In genomic region chr7:80372667-80373066, GRCm38 (mm10) we compare ENCODE assay signal across 22 mouse cellular contexts. TPM values are rescaled to one million over a fixed set of nuclear protein-coding genes. Genes with fewer than 3 reads are reported as not detected.
DNase-seq lines count a peak whose midpoint lies in the region; ATAC-seq and TF ChIP-seq lines count a peak whose summit lies in the region.
"Had no signal": no experiment of that assay in that cellular context is flagged by ENCODE, and none has a peak within 500 bp of the region (broad histone marks: within the 10 kb centered on the region; RNA-seq: fewer than 3 reads in every experiment).

No protein-coding gene starts in this region.

- H3K4me2 ChIP-seq in forebrain, postnatal 0 days (ENCODE audit: low read depth): no peak overlapping the region
- H3K4me2 ChIP-seq: forebrain, embryonic 13.5 days; heart, embryonic 11.5 days; hindbrain, embryonic 12.5 days; hindbrain, embryonic 15.5 days had no signal

- TF ChIP-seq RAD21 in MEL (IDR thresholded peaks at IDR 0.05; ENCODE audit: low read depth, low read length): no peak

- peaks cover 0 to 34% of the 10 kb centered on the region in 2 experiments; a peak in 2 of 4 replicates for H3K36me3 ChIP-seq in MEL (ENCODE audit: control insufficient read depth in 1 of 2, insufficient read depth in 2 of 2, low read length in 2 of 2)
- H3K36me3 ChIP-seq in forebrain, postnatal 0 days (ENCODE audit: insufficient read depth): peaks cover 10% of the 10 kb centered on the region
- H3K36me3 ChIP-seq: hindbrain, embryonic 15.5 days had no signal

- ATAC-seq in forebrain, postnatal 0 days: no peak
- ATAC-seq: activated CD4-positive, CD25-positive, alpha-beta regulatory T cell, adult 4 months; CD4-positive, CD25-positive, alpha-beta regulatory T cell, adult 4 months; forebrain, embryonic 13.5 days; forebrain, embryonic 16.5 days had no signal

- H3K27me3 ChIP-seq in MEL (ENCODE audit: control insufficient read depth in 1 of 2, insufficient read depth in 2 of 2, low read length in 2 of 2): no peaks in the 10 kb centered on the region
- H3K27me3 ChIP-seq in forebrain, postnatal 0 days (ENCODE audit: insufficient read depth, low read length): no peaks in the 10 kb centered on the region
- H3K27me3 ChIP-seq: forebrain, embryonic 13.5 days; hindbrain, embryonic 12.5 days; hindbrain, embryonic 15.5 days had no signal

- no peaks in the 10 kb centered on the region for H3K9me3 ChIP-seq in MEL (replicated peaks; ENCODE audit: insufficient read depth, low read length)
- H3K9me3 ChIP-seq in forebrain, postnatal 0 days (ENCODE audit: low read length): no peaks in the 10 kb centered on the region
- H3K9me3 ChIP-seq: forebrain, embryonic 10.5 days; forebrain, embryonic 13.5 days; hindbrain, embryonic 12.5 days; hindbrain, embryonic 15.5 days had no signal

- no peak overlapping the region for H3K9ac ChIP-seq in MEL (ENCODE audit: control insufficient read depth, low read depth, low read length, poor library complexity, severe bottlenecking)
- no peak overlapping the region for H3K9ac ChIP-seq in forebrain, postnatal 0 days
- H3K9ac ChIP-seq: forebrain, embryonic 13.5 days; hindbrain, embryonic 12.5 days; hindbrain, embryonic 15.5 days had no signal

- TF ChIP-seq POLR2A in MEL (IDR thresholded peaks at IDR 0.05; ENCODE audit: control insufficient read depth in 1 of 2, insufficient read depth in 1 of 2, low read depth in 1 of 2, low read length in 2 of 2, poor library complexity in 1 of 2): no peak

- H3K27ac ChIP-seq in MEL (ENCODE audit: control insufficient read depth, low read depth, low read length): peak overlapping the region; percentile 92
- no peak overlapping the region for H3K27ac ChIP-seq in forebrain, postnatal 0 days (ENCODE audit: low read depth, low read length)
- H3K27ac ChIP-seq: forebrain, embryonic 10.5 days; forebrain, embryonic 13.5 days; gastrocnemius, adult 2 months; hindbrain, embryonic 12.5 days; hindbrain, embryonic 15.5 days had no signal

- peak; percentile 2 for DNase-seq in adrenal gland, postnatal 14 days
- no peak for DNase-seq in adrenal gland, postnatal 4 days (ENCODE audit: low spot score in 2 of 2)
- peak; percentile 50 for DNase-seq in thymus, postnatal 14 days
- DNase-seq in thymus, postnatal 10 days (ENCODE audit: low spot score in 2 of 2): no peak
- DNase-seq in MEL (ENCODE audit: low read depth, low spot score): no peak
- no peak for DNase-seq in forebrain, postnatal 0 days
- DNase-seq: adrenal gland, adult 8-10 months; adrenal gland, postnatal 36 days; cerebellum, adult 11 months; cerebellum, adult 2 months; cerebellum, postnatal 14 days; gastrocnemius, adult 2 months; gastrocnemius, postnatal 14 days; heart, adult 11 months had no signal

- no peak overlapping the region for H3K4me3 ChIP-seq in MEL (ENCODE audit: control insufficient read depth in 1 of 2, insufficient read depth in 1 of 2, low read depth in 2 of 2, low read length in 2 of 2)
- H3K4me3 ChIP-seq in forebrain, postnatal 0 days (ENCODE audit: low read depth, low read length): no peak overlapping the region
- H3K4me3 ChIP-seq: forebrain, embryonic 10.5 days; forebrain, embryonic 13.5 days; gastrocnemius, adult 2 months; hindbrain, embryonic 12.5 days; hindbrain, embryonic 15.5 days had no signal

- WGBS in forebrain, postnatal 0 days: 73% methylated on average over 2 of the region's 2 CpGs

- no peak for TF ChIP-seq CTCF in MEL (IDR thresholded peaks at IDR 0.05 in 2 of 3, conservative IDR thresholded peaks at IDR 0.05 in 1 of 3; ENCODE audit: control insufficient read depth in 1 of 3, insufficient read depth in 1 of 3, low read depth in 2 of 3, low read length in 3 of 3, poor library complexity in 1 of 3, severe bottlenecking in 1 of 3)
- no peak for TF ChIP-seq CTCF in forebrain, postnatal 0 days (IDR thresholded peaks at IDR 0.05; ENCODE audit: low read depth)

- H3K4me1 ChIP-seq in MEL (ENCODE audit: control insufficient read depth in 1 of 2, insufficient read depth in 2 of 2, low read length in 2 of 2): peaks cover 8 to 52% of the 10 kb centered on the region in 2 experiments
- H3K4me1 ChIP-seq in forebrain, postnatal 0 days (ENCODE audit: insufficient read depth): no peaks in the 10 kb centered on the region

- TF ChIP-seq EP300 in MEL (IDR thresholded peaks at IDR 0.05; ENCODE audit: low read depth in 1 of 2, low read length in 2 of 2): no peak

- H3K79me2 ChIP-seq in MEL (ENCODE audit: control insufficient read depth, insufficient read depth, low read length, poor library complexity): peaks cover 3% of the 10 kb centered on the region; the same call in 1 of the 2 replicates

TF ChIP-seq in MEL, 35 proteins besides CTCF, POLR2A, EP300 and RAD21:
- TF ChIP-seq NELFE (IDR thresholded peaks at IDR 0.05; ENCODE audit: low read depth, low read length): no peak
- no peak for TF ChIP-seq MAZ (IDR thresholded peaks at IDR 0.05; ENCODE audit: low read depth, low read length)
- no peak for TF ChIP-seq TBP (IDR thresholded peaks at IDR 0.05; ENCODE audit: low read depth, low read length)
- TF ChIP-seq JUND (IDR thresholded peaks at IDR 0.05; ENCODE audit: low read depth, low read length): 0 out of 2 replicates have a peak, but pooled peaks have one; percentile 51
- no peak for TF ChIP-seq GABPA (IDR thresholded peaks at IDR 0.05; ENCODE audit: low read depth, low read length)
- TF ChIP-seq BHLHE40 (IDR thresholded peaks at IDR 0.05; ENCODE audit: borderline replicate concordance, low read depth, low read length): no peak
- TF ChIP-seq MXI1 (IDR thresholded peaks at IDR 0.05; ENCODE audit: low read depth, low read length): no peak

RNA-seq across cellular contexts. Expression of gene Man2a2, which starts 1.5 kb away (rescaled TPM):
- 61.4 and 82.8 TPM in 2 replicates for total RNA-seq in adrenal gland, postnatal 14 days (2021)
- 100 to 1,000 TPM; 106 to 111 TPM for total RNA-seq in adrenal gland, postnatal 4 days (2021)
- 17.4 and 19.2 TPM in 2 replicates for total RNA-seq in MEL (2012; rRNA removed)
- 10 to 100 TPM in 1 of 2 experiments, not detected in 1; 38.6 TPM for polyA plus RNA-seq in MEL (2012; ENCODE audit: insufficient read depth in 1 of 2, insufficient read length in 2 of 2, low read depth in 1 of 2, low replicate concordance in 2 of 2, missing spikeins in 1 of 2)
- total RNA-seq in forebrain, postnatal 0 days (2014; rRNA removed): 49.4 and 54.8 TPM in 2 replicates
- polyA plus RNA-seq in forebrain, postnatal 0 days (2015; fragmentation: Nextera tagmentation; extraction: Ambion mirVana): 6.5 and 12.0 TPM in 2 replicates

RNA-seq across cellular contexts. Expression of gene Fes, which starts 15.1 kb away (rescaled TPM):
- 12.8 and 13.0 TPM in 2 replicates for total RNA-seq in adrenal gland, postnatal 14 days (2021)
- 10 to 100 TPM; 19.3 to 21.1 TPM for total RNA-seq in adrenal gland, postnatal 4 days (2021)
- total RNA-seq in MEL (2012; rRNA removed): 1.3 and 2.7 TPM in 2 replicates
- polyA plus RNA-seq in MEL (2012; ENCODE audit: insufficient read depth in 1 of 2, insufficient read length in 2 of 2, low read depth in 1 of 2, low replicate concordance in 2 of 2, missing spikeins in 1 of 2): 1 to 10 TPM in 1 of 2 experiments, not detected in 1; 6.6 TPM
- total RNA-seq in forebrain, postnatal 0 days (2014; rRNA removed): 4.5 and 6.4 TPM in 2 replicates
- 2.5 and 2.8 TPM in 2 replicates for polyA plus RNA-seq in forebrain, postnatal 0 days (2015; fragmentation: Nextera tagmentation; extraction: Ambion mirVana)

RNA-seq across cellular contexts. Expression of gene Hddc3, which starts 29.8 kb away (rescaled TPM):
- 35.1 and 44.2 TPM in 2 replicates for total RNA-seq in adrenal gland, postnatal 14 days (2021)
- total RNA-seq in adrenal gland, postnatal 4 days (2021): 10 to 100 TPM; 41.8 to 42.4 TPM
- total RNA-seq in MEL (2012; rRNA removed): 47.6 and 58.1 TPM in 2 replicates
- polyA plus RNA-seq in MEL (2012; ENCODE audit: insufficient read depth in 1 of 2, insufficient read length in 2 of 2, low read depth in 1 of 2, low replicate concordance in 2 of 2, missing spikeins in 1 of 2): 10 to 100 TPM in 1 of 2 experiments, not detected in 1; 47.1 TPM
- 33.2 and 44.4 TPM in 2 replicates for total RNA-seq in forebrain, postnatal 0 days (2014; rRNA removed)
- polyA plus RNA-seq in forebrain, postnatal 0 days (2015; fragmentation: Nextera tagmentation; extraction: Ambion mirVana): 14.6 and 16.7 TPM in 2 replicates

RNA-seq across cellular contexts. Expression of gene Unc45a, which starts 31.9 kb away (rescaled TPM):
- total RNA-seq in adrenal gland, postnatal 14 days (2021): 52.5 and 59.0 TPM in 2 replicates
- total RNA-seq in adrenal gland, postnatal 4 days (2021): 10 to 100 TPM; 43.6 to 53.5 TPM
- 20.3 and 28.2 TPM in 2 replicates for total RNA-seq in MEL (2012; rRNA removed)
- polyA plus RNA-seq in MEL (2012; ENCODE audit: insufficient read depth in 1 of 2, insufficient read length in 2 of 2, low read depth in 1 of 2, low replicate concordance in 2 of 2, missing spikeins in 1 of 2): 10 to 100 TPM in 1 of 2 experiments, not detected in 1; 26.1 TPM
- 49.2 and 69.4 TPM in 2 replicates for total RNA-seq in forebrain, postnatal 0 days (2014; rRNA removed)
- 35.2 and 50.1 TPM in 2 replicates for polyA plus RNA-seq in forebrain, postnatal 0 days (2015; fragmentation: Nextera tagmentation; extraction: Ambion mirVana)

RNA-seq across cellular contexts. Expression of gene Furin, which starts 32.6 kb away (rescaled TPM):
- total RNA-seq in adrenal gland, postnatal 14 days (2021): 138 and 140 TPM in 2 replicates
- 100 to 1,000 TPM; 137 to 140 TPM for total RNA-seq in adrenal gland, postnatal 4 days (2021)
- 11.6 and 13.7 TPM in 2 replicates for total RNA-seq in MEL (2012; rRNA removed)
- polyA plus RNA-seq in MEL (2012; ENCODE audit: insufficient read depth in 1 of 2, insufficient read length in 2 of 2, low read depth in 1 of 2, low replicate concordance in 2 of 2, missing spikeins in 1 of 2): 10 to 100 TPM in 1 of 2 experiments, not detected in 1; 32.3 TPM
- total RNA-seq in forebrain, postnatal 0 days (2014; rRNA removed): 16.9 and 21.8 TPM in 2 replicates
- polyA plus RNA-seq in forebrain, postnatal 0 days (2015; fragmentation: Nextera tagmentation; extraction: Ambion mirVana): 6.8 and 7.7 TPM in 2 replicates

Comparison
In these comparisons a context has a peak if more than half of its experiments do, and no peak if none do; other contexts are left out.
1. DNase-seq: peak in adrenal gland, postnatal 14 days (single experiment) and thymus, postnatal 14 days (single experiment); none in adrenal gland, postnatal 4 days (0 of 2), thymus, postnatal 10 days (0 of 2), MEL (single experiment) and forebrain, postnatal 0 days (single experiment).